8 mouse cellular contexts compared by ENCODE assay signal in the genomic region with DNA sequence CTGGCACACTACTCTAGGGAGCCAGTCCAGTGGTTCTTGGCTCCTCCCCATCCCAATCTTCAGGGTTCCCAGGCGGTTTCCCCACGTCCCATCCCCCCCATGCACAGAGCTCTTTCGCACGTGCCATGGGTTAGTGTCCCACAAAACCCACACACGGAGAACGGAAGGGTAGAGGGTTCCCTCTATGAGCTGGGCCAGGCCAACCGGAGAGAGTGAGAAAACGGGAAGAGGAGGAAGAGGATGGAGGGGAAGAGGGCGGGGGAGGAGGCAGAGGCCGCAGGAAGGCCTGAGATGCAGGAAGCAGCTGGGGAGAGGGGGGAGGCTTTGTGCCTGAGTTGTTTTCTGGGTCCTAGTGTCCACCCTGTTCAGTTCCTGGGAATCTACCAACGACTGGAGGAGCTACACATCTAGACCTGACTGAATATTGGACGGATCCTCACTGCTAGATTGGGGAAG. TPM values are rescaled to one million over a fixed set of nuclear protein-coding genes. Genes with fewer than 3 reads are reported as not detected.
A peak's percentile ranks its signal among the peaks of the same experiment; 100 is the strongest.
DNase-seq lines count a peak whose midpoint lies in the region; ATAC-seq lines count a peak whose summit lies in the region.

No protein-coding gene starts in this region.

- H3K4me2 ChIP-seq in hindbrain, embryonic 11.5 days (replicated peaks; ENCODE audit: low read depth, low read length), result peak overlapping the region; percentile 53

- peak; percentile 45 for ATAC-seq in frontal cortex, adult (ENCODE audit: low TSS enrichment)
- ATAC-seq in hindbrain, embryonic 11.5 days (ENCODE audit: low FRiP score), result peak; percentile 56

- no peaks in the 10 kb centered on the region for H3K9me3 ChIP-seq in hindbrain, embryonic 11.5 days (ENCODE audit: control insufficient read depth, low read length)

- peak overlapping the region; percentile 67 for H3K9ac ChIP-seq in hindbrain, embryonic 11.5 days (ENCODE audit: low read depth, low read length)

- peaks cover 22% of the 10 kb centered on the region for H3K4me1 ChIP-seq in hindbrain, embryonic 11.5 days (replicated peaks; ENCODE audit: control insufficient read depth, insufficient read depth, low read length)

- DNase-seq in R1 (ENCODE audit: low read depth, low spot score), result peak; percentile 94
- DNase-seq in cerebellum, adult 9-10 months, result peak; percentile 92
- peak; percentile 95 for DNase-seq in hindbrain, embryonic 11.5 days (ENCODE audit: low spot score)
- peak; percentile 74 to 80 for DNase-seq in layer of hippocampus, postnatal 10 days (ENCODE audit: low spot score in 2 of 2)
- DNase-seq in lung, postnatal 10 days, result peak; percentile 93
- peak; percentile 86 for DNase-seq in retina, adult 2 months (ENCODE audit: low read depth, low spot score)
- peak; percentile 81 for DNase-seq in thymus, postnatal 25 days

- H3K27ac ChIP-seq in hindbrain, embryonic 11.5 days (ENCODE audit: low read depth, low read length), result peak overlapping the region; percentile 84

- H3K27me3 ChIP-seq in hindbrain, embryonic 11.5 days (ENCODE audit: control insufficient read depth, insufficient read depth, low read length), result no peaks in the 10 kb centered on the region

- H3K4me3 ChIP-seq in hindbrain, embryonic 11.5 days (ENCODE audit: low read depth, low read length), result peak overlapping the region; percentile 48

- H3K36me3 ChIP-seq in hindbrain, embryonic 11.5 days (ENCODE audit: control insufficient read depth, insufficient read depth, low read length), result no peaks in the 10 kb centered on the region

- WGBS in hindbrain, embryonic 11.5 days, result under 1% methylated on average over 12 of the region's 12 CpGs

RNA-seq across cellular contexts. Expression of a gene that starts 1.2 kb away (rescaled TPM):
- polyA plus RNA-seq in hindbrain, embryonic 11.5 days (2014; fragmentation: Nextera tagmentation; extraction: Ambion mirVana), result 12.4 and 16.2 TPM in 2 replicates
- 100 to 1,000 TPM; 501 TPM for total RNA-seq in layer of hippocampus, postnatal 10 days (2021)

RNA-seq across cellular contexts. Expression of a gene that starts 13.5 kb away (rescaled TPM):
- 0.11 and 0.29 TPM in 2 replicates for polyA plus RNA-seq in hindbrain, embryonic 11.5 days (2014; fragmentation: Nextera tagmentation; extraction: Ambion mirVana)
- total RNA-seq in layer of hippocampus, postnatal 10 days (2021), result under 1 TPM; 0.66 to 0.78 TPM

RNA-seq across cellular contexts. Expression of a gene that starts 20.1 kb away (rescaled TPM):
- 46.1 and 47.6 TPM in 2 replicates for polyA plus RNA-seq in hindbrain, embryonic 11.5 days (2014; fragmentation: Nextera tagmentation; extraction: Ambion mirVana)
- 100 to 1,000 TPM; 107 TPM for total RNA-seq in layer of hippocampus, postnatal 10 days (2021)

RNA-seq across cellular contexts. Expression of a gene that starts 22.2 kb away (rescaled TPM):
- polyA plus RNA-seq in hindbrain, embryonic 11.5 days (2014; fragmentation: Nextera tagmentation; extraction: Ambion mirVana), result not detected in 2 replicates
- not detected for total RNA-seq in layer of hippocampus, postnatal 10 days (2021)

RNA-seq across cellular contexts. Expression of a gene that starts 51.6 kb away (rescaled TPM):
- polyA plus RNA-seq in hindbrain, embryonic 11.5 days (2014; fragmentation: Nextera tagmentation; extraction: Ambion mirVana), result 12.5 and 13.0 TPM in 2 replicates
- 10 to 100 TPM; 48.9 to 49.7 TPM for total RNA-seq in layer of hippocampus, postnatal 10 days (2021)

Comparison
In these comparisons a context has a peak if more than half of its experiments do, and no peak if none do; other contexts are left out.
1. Peak in every context shown above with its lines: DNase-seq, ATAC-seq, H3K4me3 ChIP-seq and H3K27ac ChIP-seq.